Mouse (Mus musculus): ENCODE results near the gene Rasl11a.
"Not testable (repeated sequence)": the region's sequence is repeated elsewhere in the genome, so short reads cannot be mapped to it uniquely, and the experiment has no call there.

The Rasl11a gene

GRCm38 (mm10) chr5:146844301-146844941 lies 450 bp upstream of the Rasl11a start:
- DNase-seq (ENCODE audit: low spot score) = no peak

- no peak for DNase-seq (ENCODE audit: low spot score)
These were observed 1.6 kb downstream of the Rasl11a start for GRCm38 (mm10) chr5:146846489-146846888.

GRCm38 (mm10) chr5:146848936-146849582 lies 4.2 kb downstream of the Rasl11a start:
- DNase-seq (ENCODE audit: low spot score) = no peak

GRCm38 (mm10) chr5:146856106-146856505 lies 11.2 kb downstream of the Rasl11a start:
- DNase-seq (ENCODE audit: low spot score) = no peak

GRCm38 (mm10) chr5:146857620-146858019 lies 12.7 kb downstream of the Rasl11a start:
- DNase-seq (ENCODE audit: low spot score) = no peak

GRCm38 (mm10) chr5:146858772-146859171 lies 13.9 kb downstream of the Rasl11a start:
- no peak for DNase-seq (ENCODE audit: low spot score)

GRCm38 (mm10) chr5:146859246-146859645 lies 14.4 kb downstream of the Rasl11a start:
- DNase-seq (ENCODE audit: low spot score) = no peak

GRCm38 (mm10) chr5:146860222-146860998 lies 15.5 kb downstream of the Rasl11a start:
- no peak for DNase-seq (ENCODE audit: low spot score)

- no peak for DNase-seq (ENCODE audit: low spot score)
These were observed 16.7 kb downstream of the Rasl11a start for GRCm38 (mm10) chr5:146861588-146861987.

- DNase-seq (ENCODE audit: low spot score) = no peak
These were observed 20.6 kb downstream of the Rasl11a start for GRCm38 (mm10) chr5:146865511-146865910.

- no peak for DNase-seq (ENCODE audit: low spot score)
These were observed 21.4 kb downstream of the Rasl11a start for GRCm38 (mm10) chr5:146866277-146866676.

- DNase-seq (ENCODE audit: low spot score) = peak; percentile 28
These were observed 22.5 kb downstream of the Rasl11a start for GRCm38 (mm10) chr5:146867246-146867945.

- no peak for DNase-seq (ENCODE audit: low spot score)
These were observed 23.1 kb downstream of the Rasl11a start for GRCm38 (mm10) chr5:146867946-146868314.

GRCm38 (mm10) chr5:146872981-146873631 lies 28.2 kb downstream of the Rasl11a start:
- DNase-seq (ENCODE audit: low spot score) = no peak

GRCm38 (mm10) chr5:146876024-146876423 lies 31.2 kb downstream of the Rasl11a start:
- no peak for DNase-seq (ENCODE audit: low spot score)

- not testable (repeated sequence) for DNase-seq (ENCODE audit: low spot score)
These were observed 33.0 kb downstream of the Rasl11a start for GRCm38 (mm10) chr5:146877882-146878281.

GRCm38 (mm10) chr5:146882261-146882660 lies 37.4 kb downstream of the Rasl11a start:
- DNase-seq (ENCODE audit: low spot score) = no peak

GRCm38 (mm10) chr5:146883053-146883452 lies 38.2 kb downstream of the Rasl11a start:
- no peak for DNase-seq (ENCODE audit: low spot score)

GRCm38 (mm10) chr5:146883486-146884272 lies 38.8 kb downstream of the Rasl11a start:
- no peak for DNase-seq (ENCODE audit: low spot score)

- no peak for DNase-seq (ENCODE audit: low spot score)
These were observed 46.3 kb downstream of the Rasl11a start for GRCm38 (mm10) chr5:146891127-146891526.

- no peak for DNase-seq (ENCODE audit: low spot score)
These were observed 48.0 kb downstream of the Rasl11a start for GRCm38 (mm10) chr5:146892904-146893303.

Measured in spleen, adult 12 weeks (tissue).